Mouse (Mus musculus): ENCODE measurements around the gene Pgf.

DNA sequence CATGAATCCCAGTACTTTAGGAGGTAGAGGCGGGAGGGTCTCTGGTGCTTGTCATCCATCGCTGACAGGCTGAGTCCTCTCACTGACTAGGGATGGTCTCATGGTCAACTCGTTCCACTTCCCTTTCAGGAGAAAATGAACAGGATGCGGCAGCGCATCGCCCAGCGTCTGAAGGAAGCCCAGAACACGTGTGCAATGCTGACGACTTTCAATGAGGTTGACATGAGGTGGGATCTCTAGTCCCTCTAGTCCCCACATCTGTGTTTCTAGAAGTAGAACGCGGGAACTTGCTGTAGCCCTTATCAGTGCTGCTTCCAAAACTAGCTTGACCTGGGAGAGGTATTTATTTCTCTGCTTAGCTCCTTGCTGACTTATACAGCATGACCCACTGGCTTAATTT is 53.9 kb downstream of the Pgf start:
- TF ChIP-seq NELFE (IDR thresholded peaks at IDR 0.05; ENCODE audit: low read depth, low read length) = no peak
- TF ChIP-seq NRF1 (IDR thresholded peaks at IDR 0.05; ENCODE audit: insufficient read depth, low read depth, low read length, poor library complexity, severe bottlenecking) = no peak
- no peak for TF ChIP-seq CTCF (IDR thresholded peaks at IDR 0.05 in 2 of 3, conservative IDR thresholded peaks at IDR 0.05 in 1 of 3; ENCODE audit: control insufficient read depth in 1 of 3, insufficient read depth in 1 of 3, low read depth in 2 of 3, low read length in 3 of 3, poor library complexity in 1 of 3, severe bottlenecking in 1 of 3)
- TF ChIP-seq GATA1 (IDR thresholded peaks at IDR 0.05; ENCODE audit: low read depth, low read length) = no peak
- no peak for TF ChIP-seq ETS1 (IDR thresholded peaks at IDR 0.05; ENCODE audit: low read depth, low read length)
- no peak for TF ChIP-seq MAX (IDR thresholded peaks at IDR 0.05; ENCODE audit: low read length)
- no peak for TF ChIP-seq ZMIZ1 (IDR thresholded peaks at IDR 0.05; ENCODE audit: low read depth, low read length)
- TF ChIP-seq MAZ (IDR thresholded peaks at IDR 0.05; ENCODE audit: low read depth, low read length) = no peak
- no peak for TF ChIP-seq POLR2A (IDR thresholded peaks at IDR 0.05; ENCODE audit: control insufficient read depth in 1 of 2, insufficient read depth in 1 of 2, low read depth in 1 of 2, low read length in 2 of 2, poor library complexity in 1 of 2)
- TF ChIP-seq USF2 (IDR thresholded peaks at IDR 0.05; ENCODE audit: borderline replicate concordance in 1 of 2, insufficient read depth in 1 of 2, low read depth in 1 of 2, low read length in 2 of 2) = no peak
- no peak for TF ChIP-seq MAFK (IDR thresholded peaks at IDR 0.05; ENCODE audit: borderline replicate concordance, low read depth, low read length)
